Mouse (Mus musculus) megakaryocyte, embryonic 14.5 days (primary cell): ENCODE measurements around the gene Enkd1. TPM values are rescaled to one million over a fixed set of nuclear protein-coding genes. Genes with fewer than 3 reads are reported as not detected.
A peak's percentile ranks its signal among the peaks of the same experiment; 100 is the strongest.

Source experiments
- H3K27me3 ChIP-seq: replicated peaks from 2 replicates; pipeline ENCODE3; 2012; ENCODE audit warnings: inconsistent platforms
- H3K36me3 ChIP-seq: replicated peaks from 2 replicates; pipeline ENCODE3; 2012; ENCODE audit warnings: low read length, inconsistent platforms, mixed read lengths
- H3K4me1 ChIP-seq: 2 replicates; pipeline ENCODE4 v1.6.1; 2012; ENCODE audit warnings: inconsistent platforms
- H3K4me3 ChIP-seq: replicated peaks from 2 replicates; pipeline ENCODE3; 2012; ENCODE audit warnings: moderate library complexity, mild to moderate bottlenecking, inconsistent platforms
- H3K9me3 ChIP-seq: 2 replicates; pipeline ENCODE4 v1.6.1; 2012; ENCODE audit warnings: inconsistent platforms
- FLI1 ChIP-seq: IDR thresholded peaks from 2 replicates; pipeline ENCODE4 v1.6.1; 2012; ENCODE audit warnings: low read length, inconsistent platforms, mixed read lengths
- GATA1 ChIP-seq: IDR thresholded peaks from 3 replicates; pipeline ENCODE4 v1.6.1; 2012; ENCODE audit warnings: mixed read lengths, low read length, inconsistent platforms, borderline replicate concordance
- polyA plus RNA-seq: library from polyadenylated mRNA; stranded (reverse); fragments of >175 nt; gene quantifications from 2 replicates; pipeline ENCODE4 v1.2.3, GENCODE M21; 2012; ENCODE audit warnings: low replicate concordance; ENCODE audit not compliant: insufficient read depth

Enkd1 gene
- polyA plus RNA-seq = 22.7 and 26.1 TPM in 2 replicates

DNA sequence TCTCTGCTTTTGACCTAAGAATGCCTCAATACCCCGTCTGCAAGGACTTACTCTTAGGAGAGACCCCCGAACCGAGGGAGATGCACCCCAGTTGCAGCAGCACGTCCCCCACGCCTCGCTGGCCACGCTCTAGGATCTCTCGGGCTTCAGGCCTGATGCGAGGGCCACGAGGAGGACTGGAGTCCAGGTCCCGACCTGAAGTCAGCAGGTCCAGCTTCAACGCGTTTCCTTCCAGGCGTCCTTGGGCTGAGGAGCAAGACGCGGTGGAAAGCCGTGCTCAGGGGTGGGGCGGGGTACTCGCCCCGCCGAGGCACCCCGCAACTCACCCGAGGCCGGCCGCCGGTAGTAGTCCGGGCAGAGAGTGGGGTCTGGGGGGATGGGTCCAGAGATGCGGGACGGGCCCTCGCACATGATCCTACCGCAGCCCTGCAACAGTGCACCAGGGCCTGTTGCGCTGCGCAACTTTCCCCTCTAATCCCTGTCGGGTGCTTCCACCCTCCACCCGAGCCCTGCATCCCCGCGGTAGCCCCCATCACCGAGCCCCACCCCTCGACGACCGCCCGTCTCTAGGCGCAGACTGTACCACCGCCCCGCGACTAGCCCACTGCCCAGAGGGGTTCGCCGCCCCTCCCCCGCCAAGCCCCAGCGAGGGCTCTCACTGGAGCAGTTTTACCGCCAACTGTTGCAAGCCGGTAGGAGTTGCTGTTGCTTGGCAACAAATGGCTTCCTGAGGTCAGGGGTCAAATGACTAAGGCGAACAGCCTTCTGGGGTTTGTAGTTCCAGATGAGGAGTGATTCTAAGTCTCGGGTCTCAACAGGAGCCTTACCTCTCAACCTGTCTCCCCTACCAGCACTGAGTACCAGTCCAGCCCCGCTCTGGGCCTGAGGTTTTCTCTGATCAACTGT lies at the start of gene Enkd1, which contains the start of gene 4933405L10Rik:
Enkd1 (minus strand) TSS at position 713 of the 906 bp plus-strand sequence.
4933405L10Rik (plus strand) TSS at position 158 of the 906 bp plus-strand sequence.
- peaks cover 23% of the 10 kb centered on the region for H3K36me3 ChIP-seq
- H3K4me3 ChIP-seq = peak within 1 kb of the TSS; percentile 98
- H3K4me1 ChIP-seq = peaks cover 57% of the 10 kb centered on the region
- TF ChIP-seq GATA1 = no peak
- no peak for TF ChIP-seq FLI1
- no peaks in the 10 kb centered on the region for H3K27me3 ChIP-seq
- no peaks in the 10 kb centered on the region for H3K9me3 ChIP-seq

DNA sequence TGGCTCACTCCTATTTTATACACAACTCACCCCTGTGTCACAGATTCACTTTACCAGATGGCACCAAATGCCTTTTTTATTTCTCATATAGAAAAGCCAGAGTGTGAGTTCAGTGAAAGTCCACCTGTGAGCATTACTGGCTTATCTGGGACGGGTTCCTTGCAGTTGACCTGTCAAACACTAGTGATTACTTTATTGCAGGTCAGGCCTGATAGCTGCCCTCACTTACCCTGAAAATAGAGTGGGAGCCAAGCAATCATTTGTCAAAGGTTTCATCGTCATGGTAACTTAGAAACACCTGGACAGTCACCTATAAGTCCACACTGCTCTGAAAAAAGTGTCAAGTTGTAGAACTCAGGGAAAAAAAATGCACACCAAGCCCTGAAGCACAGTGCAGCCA lies 46.7 kb upstream of the Enkd1 start:
- Histone ChIP-seq H3K4me3 (no peak overlapping the region), H3K27me3 (no peaks in the 10 kb centered on the region), H3K36me3 (peaks cover 23% of the 10 kb centered on the region), H3K4me1 (peaks cover 75% of the 10 kb centered on the region), H3K9me3 (no peaks in the 10 kb centered on the region)
- TF ChIP-seq GATA1 (no peak), FLI1 (no peak)

- Histone ChIP-seq H3K4me3 (no peak overlapping the region), H3K4me1 (peaks cover 75% of the 10 kb centered on the region), H3K27me3 (no peaks in the 10 kb centered on the region)
Measured at GRCm38 (mm10) chr8:105753916-105754315, 45.9 kb upstream of the Enkd1 start.

DNA sequence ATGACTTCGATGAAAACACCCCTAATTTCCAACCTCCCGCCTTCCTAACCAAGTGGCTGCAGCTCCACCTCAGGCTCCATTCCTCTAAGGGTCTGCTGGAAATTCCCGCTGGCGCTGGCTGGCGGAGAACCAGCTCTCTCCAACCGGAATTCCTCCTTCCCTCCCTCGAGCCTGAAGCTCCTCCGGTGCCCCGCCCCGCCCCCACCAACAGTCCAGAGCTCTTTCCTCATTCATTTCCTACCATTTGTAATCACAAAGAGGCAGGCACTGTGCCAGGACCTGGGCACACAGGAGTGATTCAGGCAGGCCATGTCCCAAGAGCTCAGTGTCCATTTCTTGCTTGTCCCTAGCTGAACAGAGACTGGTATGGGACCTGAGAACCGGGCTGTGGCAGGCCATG lies 42.6 kb upstream of the Enkd1 start:
- H3K4me1 ChIP-seq = peaks cover 88% of the 10 kb centered on the region
- H3K36me3 ChIP-seq = peaks cover 31% of the 10 kb centered on the region
- no peak for TF ChIP-seq FLI1
- no peak for TF ChIP-seq GATA1
- H3K9me3 ChIP-seq = no peaks in the 10 kb centered on the region
- no peaks in the 10 kb centered on the region for H3K27me3 ChIP-seq
- H3K4me3 ChIP-seq = no peak overlapping the region

More at GRCm38 (mm10) chr8:105753916-105754315, 45.9 kb upstream of the Enkd1 start:
- H3K9me3 ChIP-seq = no peaks in the 10 kb centered on the region
- TF ChIP-seq GATA1 (no peak), FLI1 (no peak)
- peaks cover 23% of the 10 kb centered on the region for H3K36me3 ChIP-seq

DNA sequence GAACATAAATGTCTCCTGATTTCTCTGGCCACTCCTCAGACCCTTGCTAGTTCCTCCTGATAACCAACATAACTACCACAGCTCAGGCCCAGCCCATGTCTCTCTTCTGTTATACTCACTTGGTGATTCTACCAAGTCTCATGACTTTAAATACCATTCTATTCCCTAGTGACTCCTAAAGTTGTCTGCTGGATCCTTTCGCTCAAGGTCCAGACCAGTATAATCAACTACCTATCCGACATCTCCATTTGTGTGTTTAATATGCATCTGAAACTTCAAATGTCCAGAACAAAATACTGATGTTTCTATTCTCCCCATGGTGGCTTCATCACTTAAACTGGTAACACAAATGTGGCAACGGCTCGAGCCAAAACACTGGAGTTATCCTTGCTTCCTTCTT lies 35.3 kb upstream of the Enkd1 start:
- H3K4me3 ChIP-seq = no peak overlapping the region
- TF ChIP-seq GATA1 = no peak
- no peak for TF ChIP-seq FLI1
- no peaks in the 10 kb centered on the region for H3K9me3 ChIP-seq
- no peaks in the 10 kb centered on the region for H3K27me3 ChIP-seq
- peaks cover 36% of the 10 kb centered on the region for H3K36me3 ChIP-seq
- H3K4me1 ChIP-seq = peaks cover 68% of the 10 kb centered on the region

GRCm38 (mm10) chr8:105739216-105739615 lies 31.2 kb upstream of the Enkd1 start:
- Histone ChIP-seq H3K27me3 (no peaks in the 10 kb centered on the region), H3K9me3 (no peaks in the 10 kb centered on the region), H3K4me1 (peaks cover 49% of the 10 kb centered on the region), H3K4me3 (no peak overlapping the region), H3K36me3 (peaks cover 32% of the 10 kb centered on the region)
- TF ChIP-seq GATA1 = no peak
- no peak for TF ChIP-seq FLI1

DNA sequence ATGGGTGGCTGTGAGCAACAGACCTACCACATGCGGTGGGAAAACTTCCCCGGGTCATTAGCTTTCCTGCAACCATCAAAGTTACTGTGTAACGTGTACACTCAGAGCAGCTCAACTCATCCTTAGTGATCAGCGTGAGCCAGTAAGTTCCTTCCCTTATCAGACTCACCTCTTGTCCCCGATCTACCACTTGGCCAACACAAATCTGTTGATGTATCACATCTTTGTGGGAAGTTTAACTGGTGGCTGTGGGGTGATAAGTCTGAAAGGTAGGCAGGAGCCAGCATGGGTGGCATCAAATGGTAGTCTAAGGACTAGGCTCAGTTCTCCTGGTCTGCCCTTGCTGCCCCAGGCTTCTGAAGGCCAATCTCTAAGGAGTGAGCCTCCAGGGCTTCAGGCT lies 24.2 kb upstream of the Enkd1 start:
- peaks cover 75% of the 10 kb centered on the region for H3K4me1 ChIP-seq
- H3K4me3 ChIP-seq = no peak overlapping the region
- no peaks in the 10 kb centered on the region for H3K27me3 ChIP-seq
- peaks cover 42% of the 10 kb centered on the region for H3K36me3 ChIP-seq
- TF ChIP-seq FLI1 (no peak), GATA1 (no peak)
- no peaks in the 10 kb centered on the region for H3K9me3 ChIP-seq

DNA sequence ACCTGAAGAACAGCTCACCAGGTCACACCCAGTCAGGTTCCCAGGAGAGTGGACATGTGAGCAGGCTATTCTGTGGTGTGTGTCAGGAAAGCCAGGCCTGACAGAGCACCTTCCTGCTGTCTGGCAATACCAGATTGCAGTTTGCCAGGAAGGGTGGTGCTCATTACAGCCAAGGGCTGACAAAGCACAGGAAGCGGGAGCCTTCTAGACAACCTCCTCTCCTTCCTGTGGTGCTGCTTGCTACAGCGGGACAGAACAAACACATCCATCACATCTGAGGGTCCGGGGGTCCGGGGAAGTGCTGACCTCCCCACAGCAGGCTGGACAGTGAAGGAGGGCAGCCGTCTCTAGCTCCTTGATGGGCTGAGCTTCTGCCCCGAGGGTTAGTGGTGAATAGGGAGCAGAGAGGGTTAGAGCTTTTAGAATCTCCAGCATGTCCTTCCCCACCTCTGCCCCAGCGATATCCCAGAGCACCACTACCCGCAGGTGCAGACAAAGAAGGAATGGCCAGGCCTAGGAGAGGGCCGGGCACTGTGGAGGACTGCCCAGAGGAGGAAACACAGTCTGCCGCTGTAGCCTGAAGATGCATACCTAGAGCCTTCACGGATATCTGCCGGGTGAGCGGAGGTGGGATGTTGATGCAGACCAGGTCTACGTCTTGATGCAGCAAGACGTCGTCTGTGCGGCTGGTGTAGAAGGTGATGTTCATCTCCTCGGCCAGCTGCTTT lies 19.6 kb upstream of the Enkd1 start:
- Histone ChIP-seq H3K27me3 (no peaks in the 10 kb centered on the region), H3K36me3 (peaks cover 68% of the 10 kb centered on the region), H3K4me1 (peaks cover 89% of the 10 kb centered on the region), H3K9me3 (no peaks in the 10 kb centered on the region), H3K4me3 (peak overlapping the region; percentile 87)
- peak; percentile 87; the same call in 1 of the 3 replicates for TF ChIP-seq GATA1
- TF ChIP-seq FLI1 = peak; percentile 83

GRCm38 (mm10) chr8:105725726-105726125 lies 17.7 kb upstream of the Enkd1 start:
- peaks cover 79% of the 10 kb centered on the region for H3K4me1 ChIP-seq
- no peaks in the 10 kb centered on the region for H3K27me3 ChIP-seq
- H3K36me3 ChIP-seq = peaks cover 65% of the 10 kb centered on the region
- H3K4me3 ChIP-seq = no peak overlapping the region
- no peaks in the 10 kb centered on the region for H3K9me3 ChIP-seq
- TF ChIP-seq GATA1 (no peak), FLI1 (no peak)
